Mouse (Mus musculus): ENCODE measurements around the gene Rngtt.
"Not testable (repeated sequence)": the region's sequence is repeated elsewhere in the genome, so short reads cannot be mapped to it uniquely, and the experiment has no call there.

Gene Rngtt

GRCm38 (mm10) chr4:33281891-33282685, 28.0 kb upstream of the Rngtt start:
- Histone ChIP-seq H3K27me3 (ENCODE audit: insufficient read depth, low read length) (no peaks in the 10 kb centered on the region), H3K9me3 (ENCODE audit: low read length) (peaks cover 3% of the 10 kb centered on the region; the same call in 1 of the 2 replicates)
- no peak for TF ChIP-seq CTCF (conservative IDR thresholded peaks at IDR 0.05; ENCODE audit: low read length)
- no peak for TF ChIP-seq POU5F1 (IDR thresholded peaks at IDR 0.05; ENCODE audit: borderline replicate concordance, low read length)
- TF ChIP-seq NANOG (IDR thresholded peaks at IDR 0.05; ENCODE audit: borderline replicate concordance, low read length): no peak

DNA sequence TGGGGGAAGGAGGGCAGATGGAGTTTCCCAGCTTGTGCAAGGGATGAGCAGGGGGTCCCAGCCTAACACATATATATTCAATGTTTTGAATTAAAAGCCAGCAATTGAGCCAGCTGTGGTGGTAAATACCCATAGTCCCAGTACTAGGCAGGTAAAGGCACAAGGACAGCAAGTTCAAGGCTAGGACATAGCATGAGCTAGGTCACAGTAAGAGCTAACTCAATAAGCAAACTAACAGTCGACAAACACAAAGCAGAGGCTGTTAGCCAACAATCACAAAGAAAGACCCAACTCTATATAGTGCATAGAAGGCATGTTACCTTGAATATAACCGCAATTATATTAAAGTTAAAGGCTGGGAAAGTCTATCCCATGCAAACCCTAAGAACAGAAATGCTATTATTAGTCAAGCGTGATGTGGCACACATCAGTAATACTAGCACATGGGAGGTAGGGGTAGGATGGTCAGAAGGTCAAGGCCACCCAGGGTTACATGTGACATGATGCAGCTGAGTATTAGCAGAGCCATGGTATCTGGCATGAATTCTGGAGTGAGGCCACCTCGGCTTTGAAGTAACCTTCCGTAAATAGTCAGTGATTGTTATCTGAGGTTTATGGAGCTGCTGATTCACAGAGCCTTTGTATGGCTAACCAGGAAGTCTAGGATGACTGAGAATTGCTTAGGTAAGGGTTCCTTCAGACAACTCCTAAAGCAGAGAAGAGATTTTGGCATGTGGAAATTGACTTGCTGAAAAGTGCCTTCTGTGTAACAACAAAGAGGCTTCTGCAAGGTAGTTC, 25.8 kb upstream of the Rngtt start:
- H3K27me3 ChIP-seq (ENCODE audit: insufficient read depth, low read length): no peaks in the 10 kb centered on the region
- TF ChIP-seq POU5F1 (IDR thresholded peaks at IDR 0.05; ENCODE audit: borderline replicate concordance, low read length): no peak
- TF ChIP-seq CTCF (conservative IDR thresholded peaks at IDR 0.05; ENCODE audit: low read length): no peak
- no peak for TF ChIP-seq NANOG (IDR thresholded peaks at IDR 0.05; ENCODE audit: borderline replicate concordance, low read length)
- no peaks in the 10 kb centered on the region for H3K9me3 ChIP-seq (ENCODE audit: low read length)
- H3K36me3 ChIP-seq (ENCODE audit: insufficient read depth, low read length): no peaks in the 10 kb centered on the region
- H3K4me3 ChIP-seq (replicated peaks; ENCODE audit: low read length): no peak overlapping the region
- no peaks in the 10 kb centered on the region for H3K4me1 ChIP-seq (replicated peaks; ENCODE audit: low read depth, low read length)

More at GRCm38 (mm10) chr4:33281891-33282685, 28.0 kb upstream of the Rngtt start:
- Histone ChIP-seq H3K4me1 (replicated peaks; ENCODE audit: low read depth, low read length) (no peaks in the 10 kb centered on the region), H3K4me3 (replicated peaks; ENCODE audit: low read length) (no peak overlapping the region), H3K36me3 (ENCODE audit: insufficient read depth, low read length) (no peaks in the 10 kb centered on the region)

GRCm38 (mm10) chr4:33285448-33285847, 24.7 kb upstream of the Rngtt start:
- Histone ChIP-seq H3K4me1 (replicated peaks; ENCODE audit: low read depth, low read length) (no peaks in the 10 kb centered on the region), H3K36me3 (ENCODE audit: insufficient read depth, low read length) (no peaks in the 10 kb centered on the region), H3K9me3 (ENCODE audit: low read length) (no peaks in the 10 kb centered on the region), H3K27me3 (ENCODE audit: insufficient read depth, low read length) (no peaks in the 10 kb centered on the region), H3K4me3 (replicated peaks; ENCODE audit: low read length) (no peak overlapping the region)
- TF ChIP-seq CTCF (conservative IDR thresholded peaks at IDR 0.05; ENCODE audit: low read length): no peak
- no peak for TF ChIP-seq NANOG (IDR thresholded peaks at IDR 0.05; ENCODE audit: borderline replicate concordance, low read length)
- no peak for TF ChIP-seq POU5F1 (IDR thresholded peaks at IDR 0.05; ENCODE audit: borderline replicate concordance, low read length)

GRCm38 (mm10) chr4:33289106-33289650, 20.9 kb upstream of the Rngtt start:
- Histone ChIP-seq H3K27me3 (ENCODE audit: insufficient read depth, low read length) (peaks cover 14% of the 10 kb centered on the region), H3K4me3 (replicated peaks; ENCODE audit: low read length) (no peak overlapping the region), H3K4me1 (replicated peaks; ENCODE audit: low read depth, low read length) (no peaks in the 10 kb centered on the region), H3K9me3 (ENCODE audit: low read length) (0 out of 2 replicates have a peak, but pooled peaks cover 4% of the 10 kb centered on the region), H3K36me3 (ENCODE audit: insufficient read depth, low read length) (no peaks in the 10 kb centered on the region)
- TF ChIP-seq POU5F1 (IDR thresholded peaks at IDR 0.05; ENCODE audit: borderline replicate concordance, low read length): no peak
- no peak for TF ChIP-seq NANOG (IDR thresholded peaks at IDR 0.05; ENCODE audit: borderline replicate concordance, low read length)
- TF ChIP-seq CTCF (conservative IDR thresholded peaks at IDR 0.05; ENCODE audit: low read length): no peak

GRCm38 (mm10) chr4:33290002-33290401, 20.1 kb upstream of the Rngtt start, which contains the start of gene Pnrc1:
TSS of gene Pnrc1 (minus strand) at chr4:33290163.
- Histone ChIP-seq H3K36me3 (ENCODE audit: insufficient read depth, low read length) (no peaks in the 10 kb centered on the region), H3K4me1 (replicated peaks; ENCODE audit: low read depth, low read length) (0 out of 2 replicates have a peak, but pooled peaks cover 2% of the 10 kb centered on the region)
- TF ChIP-seq POU5F1 (IDR thresholded peaks at IDR 0.05; ENCODE audit: borderline replicate concordance, low read length) (no peak), NANOG (IDR thresholded peaks at IDR 0.05; ENCODE audit: borderline replicate concordance, low read length) (no peak), CTCF (conservative IDR thresholded peaks at IDR 0.05; ENCODE audit: low read length) (no peak)

DNA sequence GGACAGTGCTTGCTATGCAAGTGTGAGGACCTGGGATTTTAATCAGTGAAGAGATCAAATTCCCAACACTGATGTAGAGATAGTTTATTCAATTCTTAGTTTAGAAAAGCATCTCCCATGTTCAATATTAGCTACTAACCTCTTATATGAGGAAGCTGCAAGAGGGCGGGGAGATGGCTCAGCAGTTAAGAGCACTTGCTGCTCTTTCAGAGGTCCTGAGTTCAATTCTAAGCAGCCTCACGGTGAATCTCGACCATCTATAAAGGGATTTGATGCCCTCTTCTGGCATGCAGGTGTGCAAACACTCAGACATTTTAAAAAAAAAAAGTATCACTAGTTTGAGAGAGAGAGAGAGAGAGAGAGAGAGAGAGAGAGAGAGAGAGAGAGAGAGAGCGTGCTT, 19.2 kb upstream of the Rngtt start:
- H3K27me3 ChIP-seq (ENCODE audit: insufficient read depth, low read length): peaks cover 14% of the 10 kb centered on the region
- H3K4me1 ChIP-seq (replicated peaks; ENCODE audit: low read depth, low read length): 0 out of 2 replicates have a peak, but pooled peaks cover 5% of the 10 kb centered on the region
- H3K9me3 ChIP-seq (ENCODE audit: low read length): 0 out of 2 replicates have a peak, but pooled peaks cover 4% of the 10 kb centered on the region
- no peak overlapping the region for H3K4me3 ChIP-seq (replicated peaks; ENCODE audit: low read length)
- no peaks in the 10 kb centered on the region for H3K36me3 ChIP-seq (ENCODE audit: insufficient read depth, low read length)
- no peak for TF ChIP-seq POU5F1 (IDR thresholded peaks at IDR 0.05; ENCODE audit: borderline replicate concordance, low read length)
- no peak for TF ChIP-seq CTCF (conservative IDR thresholded peaks at IDR 0.05; ENCODE audit: low read length)
- TF ChIP-seq NANOG (IDR thresholded peaks at IDR 0.05; ENCODE audit: borderline replicate concordance, low read length): no peak

More at GRCm38 (mm10) chr4:33290002-33290401, 20.1 kb upstream of the Rngtt start, which contains the start of gene Pnrc1:
- Histone ChIP-seq H3K27me3 (ENCODE audit: insufficient read depth, low read length) (peaks cover 14% of the 10 kb centered on the region), H3K4me3 (replicated peaks; ENCODE audit: low read length) (no peak within 1 kb of the TSS), H3K9me3 (ENCODE audit: low read length) (0 out of 2 replicates have a peak, but pooled peaks cover 4% of the 10 kb centered on the region)

DNA sequence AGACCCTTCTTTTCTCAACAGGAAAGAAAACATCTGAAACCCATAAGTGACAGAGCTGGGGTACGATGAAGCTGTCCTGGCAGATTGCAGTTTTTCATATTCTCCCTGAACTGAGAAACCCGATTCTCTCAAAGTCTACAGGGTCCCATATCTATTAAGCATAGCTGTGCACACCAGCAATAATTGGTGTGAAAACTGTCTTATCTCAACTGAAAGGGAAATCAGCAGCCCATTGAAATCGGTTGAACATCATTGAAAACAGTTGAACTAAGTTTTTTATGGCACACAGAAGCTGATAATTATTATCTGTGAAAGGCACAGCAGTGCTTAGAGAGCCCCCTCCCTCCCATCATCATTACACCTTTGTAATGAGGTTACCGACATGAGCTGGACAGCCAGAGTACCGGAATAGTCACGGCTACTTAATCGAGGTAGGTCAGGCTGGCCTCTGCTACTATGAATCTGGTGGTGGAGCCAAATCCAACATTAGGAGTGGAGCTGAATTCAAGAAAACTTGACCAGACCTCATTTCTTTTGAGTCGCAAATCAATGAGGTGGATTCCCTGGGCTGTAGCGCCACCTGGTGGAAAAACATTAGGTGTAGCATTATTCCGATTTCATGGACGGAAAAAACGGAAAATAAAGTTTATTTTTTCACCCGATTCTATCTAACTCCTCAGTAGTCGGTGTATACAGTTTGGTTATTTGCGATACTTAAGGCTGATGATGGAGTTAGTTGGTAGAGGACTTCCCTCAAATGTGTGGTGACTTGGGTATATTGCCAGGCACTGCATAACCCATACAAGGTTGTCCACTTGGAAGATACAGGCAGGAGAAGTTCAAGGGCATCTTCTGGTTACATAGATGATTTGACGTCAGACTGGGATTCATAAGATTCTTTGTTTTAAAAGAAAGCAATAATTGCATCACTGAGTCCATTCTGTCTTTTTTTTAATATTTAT, 17.4 kb upstream of the Rngtt start:
- Histone ChIP-seq H3K9me3 (ENCODE audit: low read length) (peaks cover 4% of the 10 kb centered on the region; the same call in 1 of the 2 replicates), H3K4me1 (replicated peaks; ENCODE audit: low read depth, low read length) (peaks cover 12% of the 10 kb centered on the region), H3K27me3 (ENCODE audit: insufficient read depth, low read length) (peaks cover 14% of the 10 kb centered on the region), H3K4me3 (replicated peaks; ENCODE audit: low read length) (no peak overlapping the region), H3K36me3 (ENCODE audit: insufficient read depth, low read length) (no peaks in the 10 kb centered on the region)
- TF ChIP-seq POU5F1 (IDR thresholded peaks at IDR 0.05; ENCODE audit: borderline replicate concordance, low read length) (no peak), CTCF (conservative IDR thresholded peaks at IDR 0.05; ENCODE audit: low read length) (peak; percentile 59), NANOG (IDR thresholded peaks at IDR 0.05; ENCODE audit: borderline replicate concordance, low read length) (no peak)

DNA sequence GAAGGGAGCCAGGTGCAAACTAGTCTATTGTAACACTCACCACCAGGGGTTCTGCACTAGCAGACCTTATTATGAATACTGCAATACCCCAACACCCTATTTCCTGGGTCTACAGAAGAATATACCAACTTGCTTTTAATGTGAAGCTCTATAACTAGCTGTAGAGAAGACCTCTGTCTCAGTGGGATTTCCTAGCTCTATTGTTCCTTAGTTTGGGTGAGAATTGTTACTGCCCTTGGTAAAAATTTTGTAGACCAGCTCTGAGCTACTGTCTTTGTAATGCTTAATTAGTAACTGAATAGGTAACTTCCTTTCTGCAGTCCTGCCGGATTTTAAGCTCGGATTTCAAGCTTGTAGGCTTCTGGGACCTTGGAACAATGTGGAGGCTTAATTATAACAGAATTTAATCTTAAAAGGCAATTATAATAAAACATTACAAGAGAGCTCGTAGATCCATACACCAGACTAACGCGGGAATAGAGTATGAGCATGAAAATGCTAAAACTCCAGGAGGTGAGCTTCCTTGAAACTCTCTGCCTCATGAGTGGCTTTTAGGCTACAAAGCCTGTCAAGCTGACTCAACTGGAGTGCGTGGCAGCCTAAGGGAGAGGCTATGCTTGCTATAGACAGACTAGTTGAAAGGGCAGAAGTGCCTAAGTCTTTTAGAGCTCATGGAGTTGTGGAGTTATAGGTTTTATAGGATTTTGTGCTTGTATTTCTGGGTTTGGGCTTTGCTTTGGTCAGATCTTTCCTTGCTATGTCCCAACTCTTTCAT, 9.0 kb upstream of the Rngtt start:
- H3K9me3 ChIP-seq (ENCODE audit: low read length): peaks cover 63% of the 10 kb centered on the region
- not testable (repeated sequence) for H3K36me3 ChIP-seq (ENCODE audit: insufficient read depth, low read length); H3K27me3 ChIP-seq (ENCODE audit: insufficient read depth, low read length); H3K4me3 ChIP-seq (replicated peaks; ENCODE audit: low read length); H3K4me1 ChIP-seq (replicated peaks; ENCODE audit: low read depth, low read length)
